Mouse (Mus musculus) intestine, postnatal 0 days (tissue): ENCODE data around the gene Hnrnpll. TPM values are rescaled to one million over a fixed set of nuclear protein-coding genes. Genes with fewer than 3 reads are reported as not detected.

Experiments used
- ATAC-seq: fragments of 200-750 bp; cut with Nextera tagmentation; 2 replicates; pipeline ENCODE4 v1.8.0; 2017; ENCODE audit warnings: mild to moderate bottlenecking, moderate TSS enrichment, moderate library complexity
- H3K27ac ChIP-seq: fragments of 300-500 bp; sonication (generic); 2 replicates; pipeline ENCODE4 v1.5.1; 2014; ENCODE audit warnings: mild to moderate bottlenecking, low read depth, low read length, moderate library complexity
- H3K27me3 ChIP-seq: fragments of 300-500 bp; sonication (generic); replicated peaks from 2 replicates; pipeline ENCODE4 v1.6.1; 2014; ENCODE audit warnings: low read length, mixed read lengths; ENCODE audit not compliant: control insufficient read depth, insufficient read depth
- H3K36me3 ChIP-seq: fragments of 300-500 bp; sonication (generic); 2 replicates; pipeline ENCODE4 v1.6.1; 2014; ENCODE audit warnings: mild to moderate bottlenecking, moderate library complexity; ENCODE audit not compliant: control insufficient read depth, insufficient read depth
- H3K4me1 ChIP-seq: fragments of 300-500 bp; sonication (generic); replicated peaks from 2 replicates; pipeline ENCODE4 v1.6.1; 2014; ENCODE audit warnings: antibody characterized with exemption, low read length, mixed read lengths; ENCODE audit not compliant: control insufficient read depth, insufficient read depth
- H3K4me2 ChIP-seq: fragments of 300-500 bp; sonication (generic); replicated peaks from 2 replicates; pipeline ENCODE4 v1.6.1; 2014; ENCODE audit warnings: low read depth, mild to moderate bottlenecking, moderate library complexity
- H3K4me3 ChIP-seq: fragments of 300-500 bp; sonication (generic); 2 replicates; pipeline ENCODE4 v1.5.1; 2014; ENCODE audit warnings: low read depth, low read length
- H3K9ac ChIP-seq: fragments of 300-500 bp; sonication (generic); 2 replicates; pipeline ENCODE4 v1.6.1; 2014; ENCODE audit warnings: mild to moderate bottlenecking, low read depth, low read length
- H3K9me3 ChIP-seq: fragments of 300-500 bp; sonication (generic); 2 replicates; pipeline ENCODE4 v1.6.1; 2016; ENCODE audit warnings: mixed run types; ENCODE audit not compliant: control insufficient read depth
- CTCF ChIP-seq: sonication (generic); IDR thresholded peaks from 2 replicates; pipeline ENCODE4 v1.5.1; 2016; ENCODE audit warnings: low read depth, mild to moderate bottlenecking, control low read depth, antibody characterized with exemption, moderate library complexity
- WGBS: fragments of 180-500 bp; shearing (Covaris S2); extraction: QIAGEN DNeasy Blood & Tissue Kit; methylation state at CpG from one replicate; pipeline ENCODE4 v1.1.7; 2014; 5-methylcytosine and 5-hydroxymethylcytosine counted together
- polyA plus RNA-seq: library from polyadenylated mRNA; unstranded; fragments of >200 nt; fragmentation: Nextera tagmentation; extraction: Ambion mirVana; gene quantifications from 2 replicates; pipeline ENCODE4 v1.2.1, GENCODE M21; 2015

Gene Hnrnpll
- polyA plus RNA-seq, 1 experiment from 2014 or later, result 21.9 TPM

GRCm38 (mm10) chr17:80095254-80095899 lies 33.2 kb upstream of the Hnrnpll start:
- Histone ChIP-seq H3K4me2 (peak overlapping the region; percentile 62), H3K9me3 (no peaks in the 10 kb centered on the region), H3K27me3 (no peaks in the 10 kb centered on the region), H3K36me3 (no peaks in the 10 kb centered on the region), H3K9ac (no peak overlapping the region), H3K27ac (peak overlapping the region; percentile 46; the same call in 1 of the 2 replicates), H3K4me1 (no peaks in the 10 kb centered on the region), H3K4me3 (peak overlapping the region; percentile 29)
- TF ChIP-seq CTCF, result no peak
- ATAC-seq, result no peak
- WGBS, result 60% methylated on average over 9 of the region's 9 CpGs

GRCm38 (mm10) chr17:80091879-80092549 lies 29.9 kb upstream of the Hnrnpll start:
- H3K27me3 ChIP-seq, result no peaks in the 10 kb centered on the region
- H3K4me3 ChIP-seq, result no peak overlapping the region
- H3K27ac ChIP-seq, result no peak overlapping the region
- H3K4me1 ChIP-seq, result no peaks in the 10 kb centered on the region
- no peak overlapping the region for H3K9ac ChIP-seq
- no peak for ATAC-seq
- no peaks in the 10 kb centered on the region for H3K9me3 ChIP-seq
- TF ChIP-seq CTCF, result no peak
- WGBS, result 41% methylated on average over 6 of the region's 6 CpGs
- no peaks in the 10 kb centered on the region for H3K36me3 ChIP-seq
- H3K4me2 ChIP-seq, result no peak overlapping the region

GRCm38 (mm10) chr17:80090551-80090950 lies 28.4 kb upstream of the Hnrnpll start:
- Histone ChIP-seq H3K9ac (no peak overlapping the region), H3K4me2 (no peak overlapping the region), H3K4me1 (no peaks in the 10 kb centered on the region), H3K36me3 (no peaks in the 10 kb centered on the region), H3K27ac (no peak overlapping the region), H3K27me3 (no peaks in the 10 kb centered on the region), H3K9me3 (no peaks in the 10 kb centered on the region), H3K4me3 (no peak overlapping the region)
- TF ChIP-seq CTCF, result no peak
- 64% methylated on average over 4 of the region's 4 CpGs for WGBS
- ATAC-seq, result no peak

- no peak for TF ChIP-seq CTCF
- ATAC-seq, result no peak
Observed at GRCm38 (mm10) chr17:80088168-80088567, 26.0 kb upstream of the Hnrnpll start.

GRCm38 (mm10) chr17:80086591-80086990 lies 24.5 kb upstream of the Hnrnpll start:
- Histone ChIP-seq H3K27me3 (no peaks in the 10 kb centered on the region), H3K9me3 (no peaks in the 10 kb centered on the region), H3K4me3 (no peak overlapping the region), H3K4me2 (no peak overlapping the region), H3K36me3 (no peaks in the 10 kb centered on the region), H3K4me1 (no peaks in the 10 kb centered on the region), H3K27ac (no peak overlapping the region), H3K9ac (no peak overlapping the region)
- 82% methylated on average over 11 of the region's 11 CpGs for WGBS
- ATAC-seq, result no peak
- no peak for TF ChIP-seq CTCF

More at GRCm38 (mm10) chr17:80088168-80088567, 26.0 kb upstream of the Hnrnpll start:
- WGBS, result 93% methylated on average over 3 of the region's 3 CpGs
- Histone ChIP-seq H3K4me1 (no peaks in the 10 kb centered on the region), H3K9ac (no peak overlapping the region), H3K9me3 (no peaks in the 10 kb centered on the region), H3K27me3 (no peaks in the 10 kb centered on the region), H3K4me2 (no peak overlapping the region), H3K4me3 (no peak overlapping the region), H3K27ac (no peak overlapping the region), H3K36me3 (no peaks in the 10 kb centered on the region)

GRCm38 (mm10) chr17:80084424-80084823 lies 22.3 kb upstream of the Hnrnpll start:
- H3K27me3 ChIP-seq, result no peaks in the 10 kb centered on the region
- H3K4me2 ChIP-seq, result no peak overlapping the region
- no peaks in the 10 kb centered on the region for H3K9me3 ChIP-seq
- ATAC-seq, result no peak
- no peaks in the 10 kb centered on the region for H3K36me3 ChIP-seq
- TF ChIP-seq CTCF, result no peak
- no peak overlapping the region for H3K4me3 ChIP-seq
- no peak overlapping the region for H3K27ac ChIP-seq
- no peak overlapping the region for H3K9ac ChIP-seq
- 76% methylated on average over 9 of the region's 9 CpGs for WGBS
- no peaks in the 10 kb centered on the region for H3K4me1 ChIP-seq
